Mouse (Mus musculus) olfactory bulb, adult 2 months (tissue): ENCODE results near the gene Ndufa12. TPM values are rescaled to one million over a fixed set of nuclear protein-coding genes. Genes with fewer than 3 reads are reported as not detected.

ENCODE experiments used
- H3K27ac ChIP-seq: fragments of 200-500 bp; 2 replicates; pipeline ENCODE4 v1.5.1; 2012; ENCODE audit warnings: low read depth, low read length; ENCODE audit not compliant: insufficient read depth
- H3K4me1 ChIP-seq: fragments of 200-500 bp; 2 replicates; pipeline ENCODE4 v1.6.1; 2012; ENCODE audit warnings: low read length; ENCODE audit not compliant: control insufficient read depth, insufficient read depth
- H3K4me3 ChIP-seq: fragments of 200-500 bp; 2 replicates; pipeline ENCODE4 v1.5.1; 2012; ENCODE audit warnings: mild to moderate bottlenecking, low read depth, low read length, moderate library complexity; ENCODE audit not compliant: insufficient read depth
- CTCF ChIP-seq: fragments of 200-500 bp; IDR thresholded peaks from 2 replicates; pipeline ENCODE4 v1.5.1; 2012; ENCODE audit warnings: low read depth, mild to moderate bottlenecking, low read length, moderate library complexity; ENCODE audit not compliant: insufficient read depth
- POLR2A ChIP-seq: fragments of 200-500 bp; IDR thresholded peaks from 2 replicates; pipeline ENCODE4 v1.6.1; 2012; ENCODE audit warnings: mild to moderate bottlenecking, low read depth, low read length, moderate library complexity; ENCODE audit not compliant: insufficient read depth
- WGBS: fragments of 180-500 bp; shearing (Covaris S2); methylation state at CpG from one replicate; pipeline ENCODE4 v1.1.7; 2018; 5-methylcytosine and 5-hydroxymethylcytosine counted together
- polyA plus RNA-seq: library from polyadenylated mRNA; stranded (reverse); fragments of >200 nt; gene quantifications from 2 replicates; pipeline ENCODE4 v1.2.4, GENCODE M21; 2012; ENCODE audit warnings: low replicate concordance; ENCODE audit not compliant: missing spikeins, insufficient read depth, insufficient read length

The Ndufa12 gene
- polyA plus RNA-seq, 1 experiment: not detected

DNA sequence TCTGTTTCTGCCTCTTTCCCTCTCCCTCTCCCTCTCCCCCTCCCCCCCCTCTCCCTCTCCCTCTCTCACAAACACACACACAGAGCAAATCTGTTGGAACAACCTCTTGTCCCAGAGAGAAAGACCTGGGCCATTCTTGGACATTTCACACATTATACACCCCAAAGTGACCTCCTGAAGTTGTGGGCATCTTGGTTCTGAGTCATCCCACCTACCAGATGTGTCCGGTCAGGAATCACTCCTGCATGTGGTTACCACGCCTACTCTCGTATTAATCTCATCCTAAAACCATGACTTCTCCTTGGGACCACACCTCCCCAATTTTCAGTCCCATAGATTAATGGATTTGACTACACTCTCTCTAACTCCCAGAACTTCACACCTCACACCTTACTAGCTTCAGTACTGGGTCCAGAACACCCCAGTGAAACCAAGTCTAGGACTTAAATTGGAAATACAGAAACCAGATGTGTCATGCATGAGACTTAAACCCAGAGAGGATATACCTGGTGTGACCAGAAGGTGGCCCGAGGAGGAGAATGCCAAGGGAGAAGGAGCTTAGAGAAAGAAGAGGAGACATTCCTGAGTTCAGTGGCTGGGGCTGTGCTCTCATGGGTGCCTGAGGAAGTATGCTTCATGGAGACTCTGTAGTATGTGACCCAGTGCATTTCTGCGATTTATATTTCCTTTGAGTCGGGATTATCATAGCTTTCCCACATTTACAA is 26.7 kb downstream of the Ndufa12 start:
- no peak overlapping the region for H3K27ac ChIP-seq
- WGBS: 81% methylated on average over 6 of the region's 6 CpGs
- H3K4me1 ChIP-seq: no peaks in the 10 kb centered on the region
- TF ChIP-seq POLR2A (no peak), CTCF (no peak)
- H3K4me3 ChIP-seq: no peak overlapping the region

GRCm38 (mm10) chr10:94230172-94230981 is 31.9 kb downstream of the Ndufa12 start:
- WGBS: 34% methylated on average over 19 of the region's 19 CpGs
- peaks cover 5% of the 10 kb centered on the region for H3K4me1 ChIP-seq
- TF ChIP-seq POLR2A: no peak
- no peak for TF ChIP-seq CTCF
- no peak overlapping the region for H3K4me3 ChIP-seq
- H3K27ac ChIP-seq: no peak overlapping the region

- no peak overlapping the region for H3K4me3 ChIP-seq
- TF ChIP-seq POLR2A (no peak), CTCF (no peak)
- H3K4me1 ChIP-seq: peaks cover 5% of the 10 kb centered on the region
- H3K27ac ChIP-seq: no peak overlapping the region
- 85% methylated on average over 6 of the region's 6 CpGs for WGBS
Observed at GRCm38 (mm10) chr10:94231025-94231424, 32.5 kb downstream of the Ndufa12 start.

GRCm38 (mm10) chr10:94235200-94235599 is 36.7 kb downstream of the Ndufa12 start:
- H3K4me1 ChIP-seq: peaks cover 5% of the 10 kb centered on the region
- TF ChIP-seq CTCF: no peak
- no peak overlapping the region for H3K4me3 ChIP-seq
- H3K27ac ChIP-seq: no peak overlapping the region
- 67% methylated on average over 4 of the region's 4 CpGs for WGBS

- TF ChIP-seq POLR2A (no peak), CTCF (no peak)
- WGBS: 61% methylated on average over 2 of the region's 2 CpGs
- no peaks in the 10 kb centered on the region for H3K4me1 ChIP-seq
- no peak overlapping the region for H3K27ac ChIP-seq
- no peak overlapping the region for H3K4me3 ChIP-seq
Observed at GRCm38 (mm10) chr10:94241346-94241745, 42.8 kb downstream of the Ndufa12 start.

- no peak overlapping the region for H3K27ac ChIP-seq
- WGBS: 82% methylated on average over 7 of the region's 7 CpGs
- no peak overlapping the region for H3K4me3 ChIP-seq
- no peak for TF ChIP-seq POLR2A
- TF ChIP-seq CTCF: no peak
- H3K4me1 ChIP-seq: peaks cover 2% of the 10 kb centered on the region; the same call in 1 of the 2 replicates
Observed at GRCm38 (mm10) chr10:94247748-94248349, 49.3 kb downstream of the Ndufa12 start.

DNA sequence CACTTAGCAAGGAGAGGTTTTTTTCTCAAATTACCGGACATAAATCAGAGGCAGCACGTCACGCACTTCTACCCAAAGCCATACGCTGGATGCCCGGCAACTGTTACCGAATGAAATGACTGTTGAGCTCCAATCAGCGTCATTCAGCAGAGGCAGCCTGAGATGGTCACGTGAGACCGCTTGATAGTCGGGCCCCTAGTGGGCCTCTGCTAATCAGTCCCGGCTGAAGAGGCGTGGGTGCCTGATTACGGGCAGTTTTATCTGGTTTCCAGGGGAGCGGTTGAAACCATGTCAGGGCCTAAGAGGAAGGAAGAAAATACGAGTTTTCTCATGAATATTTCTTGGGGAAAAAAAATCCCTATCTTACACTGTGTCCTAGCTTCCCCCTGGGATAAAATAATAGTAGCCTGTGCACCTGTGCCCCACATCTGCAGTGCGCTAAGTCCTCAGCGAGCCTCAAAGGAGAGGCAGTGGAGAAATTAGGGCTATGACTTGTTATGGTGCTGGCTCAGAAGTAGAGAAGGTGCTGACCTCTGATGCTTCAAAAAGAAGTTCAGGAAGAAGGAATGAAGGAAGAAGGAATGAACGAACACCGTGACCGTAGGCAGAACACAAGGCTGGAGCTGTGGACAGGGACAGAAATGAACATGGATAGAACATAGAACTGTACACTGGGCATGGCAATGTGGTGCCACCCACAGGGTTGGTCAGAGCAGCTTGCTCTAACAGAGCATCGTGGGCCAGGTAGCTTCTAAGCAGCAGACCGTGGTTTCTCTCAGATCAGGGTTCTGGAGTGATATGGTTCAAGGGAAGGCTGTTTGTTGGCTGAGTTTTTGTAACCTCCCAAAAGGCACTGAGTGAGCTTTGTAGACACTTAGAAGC is 51.3 kb downstream of the Ndufa12 start:
- Histone ChIP-seq H3K4me3 (no peak overlapping the region), H3K27ac (no peak overlapping the region), H3K4me1 (peaks cover 6% of the 10 kb centered on the region; the same call in 1 of the 2 replicates)
- 63% methylated on average over 22 of the region's 22 CpGs for WGBS
- no peak for TF ChIP-seq CTCF
- no peak for TF ChIP-seq POLR2A

GRCm38 (mm10) chr10:94253260-94253807 is 54.8 kb downstream of the Ndufa12 start:
- Histone ChIP-seq H3K4me1 (peaks cover 6% of the 10 kb centered on the region; the same call in 1 of the 2 replicates), H3K27ac (no peak overlapping the region), H3K4me3 (no peak overlapping the region)
- TF ChIP-seq CTCF (no peak), POLR2A (no peak)
- WGBS: 76% methylated on average over 17 of the region's 17 CpGs
